Mouse (Mus musculus) gastrocnemius, adult 2 months (tissue): Measurements from ENCODE around the gene Pias4. TPM values are rescaled to one million over a fixed set of nuclear protein-coding genes. Genes with fewer than 3 reads are reported as not detected.

ENCODE experiments used
- DNase-seq: peaks from one replicate; pipeline ENCODE4 v3.0.0; 2022
- H3K27ac ChIP-seq: fragments of 200-600 bp; 2 replicates; pipeline ENCODE4 v1.8.1; 2022; ENCODE audit warnings: mild to moderate bottlenecking
- H3K4me3 ChIP-seq: fragments of 200-600 bp; 2 replicates; pipeline ENCODE4 v1.8.1; 2022; ENCODE audit warnings: mild to moderate bottlenecking, moderate library complexity
- CTCF ChIP-seq: fragments of 200-600 bp; IDR thresholded peaks from 2 replicates; pipeline ENCODE4 v1.8.1; 2022; ENCODE audit warnings: antibody characterized with exemption, mild to moderate bottlenecking, moderate library complexity
- intact Hi-C: fragments of 180-260 bp; cut with DNase I; formaldehyde crosslinking; loops from one replicate; pipeline ENCODE4 v1.15.1; 2025
- microRNA-seq: library from miRNA; unstranded; fragments of <30 nt; microRNA quantifications from one replicate; pipeline ENCODE4 v1.2.0, GENCODE M21; 2021
- total RNA-seq, 2 experiments: library from RNA; stranded (reverse); gene quantifications; 2 replicates each; pipeline ENCODE4 v1.2.3; 2021

Gene Pias4
- total RNA-seq, 2 experiments from 2014 or later = 15.7 to 16.2 TPM

GRCm38 (mm10) chr10:81112946-81113345 lies 54.8 kb downstream of the Pias4 start:
- TF ChIP-seq CTCF = no peak
- Histone ChIP-seq H3K4me3 (no peak overlapping the region), H3K27ac (no peak overlapping the region)
- DNase-seq = no peak
- intact Hi-C loops = no loop called here

GRCm38 (mm10) chr10:81106113-81106721 lies 61.5 kb downstream of the Pias4 start:
- intact Hi-C loops = no loop called here
- Histone ChIP-seq H3K27ac (peak overlapping the region; percentile 98), H3K4me3 (peak overlapping the region; percentile 100)
- peak; percentile 29; the same call in 1 of the 2 replicates for TF ChIP-seq CTCF
- DNase-seq = peak; percentile 90

- intact Hi-C loops = no loop called here
- peak within 1 kb of the TSS; percentile 98 for H3K27ac ChIP-seq
Measured at GRCm38 (mm10) chr10:81105565-81106112, 62.1 kb downstream of the Pias4 start, which contains the start of gene Map2k2. Gene Map2k2, plus strand, starts transcription at chr10:81105915.

More at GRCm38 (mm10) chr10:81105565-81106112, 62.1 kb downstream of the Pias4 start, which contains the start of gene Map2k2:
- TF ChIP-seq CTCF = no peak
- peak; percentile 99 for DNase-seq
- H3K4me3 ChIP-seq = peak within 1 kb of the TSS; percentile 100

Small RNAs within 50 kb of the gene (microRNA-seq; reads per million reads assigned to microRNA genes)
- gene Mir5615-1 (not detected), gene Mir5615-2 (not detected)

Other genes with a start within 250 kb of the Pias4 start
- 1 to 10 TPM; 1.9 to 3.0 TPM for gene Lmnb2, start 249.7 kb downstream of the Pias4 start, total RNA-seq
- gene Gadd45b, start 237.8 kb downstream of the Pias4 start, total RNA-seq = 10 to 100 TPM; 23.6 to 28.4 TPM
- 1 to 10 TPM in 1 of 2 experiments, under 1 TPM in 1; 0.66 to 1.0 TPM for gene Gng7, start 153.0 kb downstream of the Pias4 start, total RNA-seq
- under 1 TPM in 1 of 2 experiments, not detected in 1; 0.08 TPM for gene Diras1, start 142.3 kb downstream of the Pias4 start, total RNA-seq
- gene Slc39a3, start 130.5 kb downstream of the Pias4 start, total RNA-seq = 10 to 100 TPM; 11.6 to 16.0 TPM
- 100 to 1,000 TPM; 100 TPM for gene Sgta, start 107.7 kb downstream of the Pias4 start, total RNA-seq
- gene Thop1, start 97.9 kb downstream of the Pias4 start, total RNA-seq = 10 to 100 TPM; 25.1 to 25.9 TPM
- gene Creb3l3, start 69.0 kb downstream of the Pias4 start, total RNA-seq = not detected
- 100 to 1,000 TPM; 148 to 187 TPM for gene Map2k2, start 62.0 kb downstream of the Pias4 start, total RNA-seq
- 10 to 100 TPM; 23.3 to 25.9 TPM for gene Zbtb7a, start 32.7 kb downstream of the Pias4 start, total RNA-seq
- gene Eef2, start 8.7 kb upstream of the Pias4 start, total RNA-seq = 1,000 to 10,000 TPM; 1,128 to 1,335 TPM
- gene Dapk3, start 15.1 kb upstream of the Pias4 start, total RNA-seq = 10 to 100 TPM; 22.1 to 24.9 TPM
- not detected for gene 4930442H23Rik, start 15.9 kb upstream of the Pias4 start, total RNA-seq
- 10 to 100 TPM; 59.7 to 72.8 TPM for gene Nmrk2, start 34.1 kb upstream of the Pias4 start, total RNA-seq
- gene Atcay, start 62.9 kb upstream of the Pias4 start, total RNA-seq = not detected
- gene Zfr2, start 65.2 kb upstream of the Pias4 start, total RNA-seq = 1 to 10 TPM; 1.8 to 2.7 TPM
- under 1 TPM; 0.15 to 0.31 TPM for gene Matk, start 85.0 kb upstream of the Pias4 start, total RNA-seq
- 100 to 1,000 TPM; 103 to 112 TPM for gene Mrpl54, start 99.0 kb upstream of the Pias4 start, total RNA-seq
- 100 to 1,000 TPM; 110 to 119 TPM for gene Apba3, start 99.0 kb upstream of the Pias4 start, total RNA-seq
- gene Tjp3, start 123.7 kb upstream of the Pias4 start, total RNA-seq = not detected
- 10 to 100 TPM; 20.7 to 25.0 TPM for gene Pip5k1c, start 125.0 kb upstream of the Pias4 start, total RNA-seq
- 10 to 100 TPM in 1 of 2 experiments, 1 to 10 TPM in 1; 8.5 to 11.5 TPM for gene Cactin, start 153.2 kb upstream of the Pias4 start, total RNA-seq
- gene Tbxa2r, start 160.8 kb upstream of the Pias4 start, total RNA-seq = under 1 TPM; 0.43 to 0.75 TPM
- 1 to 10 TPM in 1 of 2 experiments, under 1 TPM in 1; 0.69 to 1.3 TPM for gene Gipc3, start 175.3 kb upstream of the Pias4 start, total RNA-seq
- gene Hmg20b, start 182.6 kb upstream of the Pias4 start, total RNA-seq = 10 to 100 TPM; 22.9 to 28.2 TPM
- 1 to 10 TPM; 2.2 to 3.3 TPM for gene Mfsd12, start 189.6 kb upstream of the Pias4 start, total RNA-seq
- gene 4930404N11Rik, start 197.9 kb upstream of the Pias4 start, total RNA-seq = 1 to 10 TPM in 1 of 2 experiments, under 1 TPM in 1; 0.89 to 1.2 TPM
- 10 to 100 TPM; 14.0 to 18.8 TPM for gene Fzr1, start 210.6 kb upstream of the Pias4 start, total RNA-seq
- gene Dohh, start 216.5 kb upstream of the Pias4 start, total RNA-seq = 10 to 100 TPM; 38.1 to 39.8 TPM
- gene Gm48551, start 216.5 kb upstream of the Pias4 start, total RNA-seq = 1 to 10 TPM in 1 of 2 experiments, under 1 TPM in 1; 0.87 to 2.8 TPM
- gene Gm48552, start 221.1 kb upstream of the Pias4 start, total RNA-seq = 1 to 10 TPM in 1 of 2 experiments, under 1 TPM in 1; 0.84 to 1.0 TPM
- gene Smim24, start 225.1 kb upstream of the Pias4 start, total RNA-seq = not detected